Mouse (Mus musculus): Measurements from ENCODE around the gene Ttc25.
"Not testable (repeated sequence)": the region's sequence is repeated elsewhere in the genome, so short reads cannot be mapped to it uniquely, and the experiment has no call there.

Gene Ttc25

DNA sequence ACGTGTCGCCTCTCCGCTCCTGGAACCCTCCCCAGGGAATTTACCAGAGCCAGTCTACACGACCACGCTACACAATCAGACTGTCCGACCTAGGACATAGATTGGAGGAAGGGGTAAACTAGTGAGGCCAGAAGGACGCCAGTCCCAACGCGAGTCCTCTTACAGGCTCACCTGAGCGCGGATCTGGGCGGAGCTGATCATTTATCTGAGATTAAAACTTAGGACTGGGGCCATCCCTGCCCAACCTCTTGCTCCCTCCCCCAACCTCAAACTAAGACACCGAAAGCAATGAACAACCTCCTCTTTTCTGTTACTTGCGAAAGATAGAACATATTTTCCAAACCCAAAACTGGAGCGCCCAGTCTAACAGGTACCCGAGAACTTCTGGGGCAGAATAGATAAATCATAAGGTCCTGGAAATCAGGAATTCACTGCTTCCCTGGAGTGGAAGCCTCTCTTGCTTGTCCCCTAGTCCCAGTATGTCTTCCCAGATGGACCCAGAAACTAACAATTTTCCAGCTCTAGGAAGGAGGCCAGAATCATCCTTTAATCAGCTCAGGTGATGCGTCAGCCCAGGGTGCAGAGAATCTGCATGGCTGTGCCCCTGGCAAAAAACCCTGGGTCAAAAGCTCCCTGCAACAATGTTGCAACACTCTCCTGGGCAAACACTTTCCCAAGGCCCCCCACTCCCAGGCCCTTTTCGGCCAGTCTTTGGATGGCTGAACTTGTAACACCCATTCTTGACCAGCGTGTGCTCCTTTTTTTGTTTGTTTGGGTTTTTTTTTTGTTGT is 16.8 kb upstream of the Ttc25 start:
- DNase-seq (ENCODE audit: extremely low read depth, low read depth), result no peak

DNA sequence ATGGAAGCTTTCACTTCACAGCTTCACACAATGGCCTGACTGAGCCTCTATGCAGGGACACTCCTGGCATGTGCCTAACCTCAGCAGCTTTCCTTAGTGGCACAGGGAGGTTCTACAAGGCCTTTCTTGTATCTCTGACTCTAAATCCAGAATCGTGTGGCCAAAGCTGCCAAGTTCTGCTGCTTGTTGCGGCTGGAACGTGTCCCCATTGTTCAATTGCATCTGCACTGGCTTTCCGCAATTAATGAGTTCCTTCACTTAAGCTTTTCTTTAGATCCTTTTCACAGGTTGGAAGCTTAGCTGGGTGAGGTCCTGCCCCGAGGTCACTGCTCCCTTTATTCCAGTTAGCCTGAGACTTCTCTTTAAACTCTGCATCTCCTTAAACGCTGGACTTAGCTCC is 11.5 kb upstream of the Ttc25 start:
- DNase-seq (ENCODE audit: extremely low read depth, low read depth), result no peak

DNA sequence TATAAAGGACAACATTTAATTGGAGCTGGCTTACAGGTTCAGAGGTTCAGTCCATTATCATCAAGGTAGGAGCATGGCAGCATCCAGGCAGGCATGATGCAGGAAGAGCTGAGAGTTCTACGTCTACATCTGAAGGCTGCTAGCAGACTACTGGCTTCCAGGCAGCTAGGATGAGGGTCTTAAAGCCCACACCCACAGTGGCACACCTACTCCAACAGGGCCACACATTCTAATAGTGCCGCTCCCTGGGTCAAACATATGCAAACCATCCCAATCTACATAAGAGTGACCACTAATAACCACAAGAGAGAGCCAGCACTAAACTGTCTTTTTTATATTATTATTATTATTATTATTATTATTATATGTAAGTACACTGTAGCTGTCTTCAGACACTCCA is 11.0 kb upstream of the Ttc25 start:
- DNase-seq (ENCODE audit: extremely low read depth, low read depth), result not testable (repeated sequence)

DNA sequence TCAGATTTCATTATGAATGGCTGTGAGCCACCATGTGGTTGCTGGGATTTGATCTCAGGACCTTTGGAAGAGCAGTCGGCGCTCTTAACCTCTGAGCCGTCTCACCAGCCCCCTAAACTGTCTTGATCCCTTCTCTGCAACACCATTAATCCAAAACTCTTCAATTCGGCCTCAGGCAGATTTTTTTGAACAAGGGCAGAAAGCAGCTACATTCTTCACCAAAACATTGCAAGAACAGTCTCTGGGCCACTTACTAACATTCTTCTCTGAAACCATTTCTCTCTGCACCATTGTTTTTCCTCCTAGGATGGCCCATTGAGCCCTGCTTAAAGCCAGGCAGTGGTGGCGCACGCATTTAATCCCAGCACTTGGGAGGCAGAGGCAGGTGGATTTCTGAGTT is 10.6 kb upstream of the Ttc25 start:
- not testable (repeated sequence) for DNase-seq (ENCODE audit: extremely low read depth, low read depth)

DNA sequence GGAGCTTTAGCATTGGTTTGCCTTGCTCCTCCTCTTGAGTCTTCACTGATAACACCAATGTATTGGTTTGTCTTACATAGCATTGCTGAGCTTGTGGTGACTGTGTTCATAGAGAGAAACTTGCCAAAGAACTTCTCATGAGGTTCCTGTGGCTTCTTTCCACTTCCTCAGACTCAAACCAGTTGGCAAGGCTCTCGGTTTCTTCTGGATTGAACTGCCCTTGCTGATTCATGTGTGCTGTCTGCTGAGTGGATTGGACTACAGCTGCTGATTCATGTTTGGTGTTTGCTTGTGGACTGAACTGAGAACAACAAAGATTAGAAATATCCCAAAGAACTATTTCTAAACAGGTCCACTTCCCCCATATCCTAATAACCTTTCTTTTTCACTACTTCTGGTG is 9.4 kb upstream of the Ttc25 start:
- DNase-seq (ENCODE audit: extremely low read depth, low read depth), result no peak

DNA sequence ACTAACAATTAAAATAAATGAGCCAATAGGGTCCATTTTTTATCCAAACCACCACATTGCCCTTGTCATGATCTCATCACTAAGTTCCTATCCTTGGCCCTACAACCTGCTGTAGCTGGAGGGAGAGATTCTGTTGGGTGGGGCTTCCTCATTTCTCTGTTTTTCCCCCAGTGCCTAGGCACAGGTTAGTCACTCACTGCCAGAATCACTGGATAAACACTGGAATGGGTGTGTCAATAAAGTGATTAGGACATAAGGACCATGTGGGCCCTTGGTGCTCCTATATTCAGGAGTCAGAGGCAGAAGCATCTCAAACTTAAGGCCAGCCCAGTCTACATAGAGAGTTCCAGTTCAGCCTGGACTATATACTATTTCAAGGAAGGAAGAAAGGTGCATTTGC is 8.9 kb upstream of the Ttc25 start:
- no peak for DNase-seq (ENCODE audit: extremely low read depth, low read depth)

DNA sequence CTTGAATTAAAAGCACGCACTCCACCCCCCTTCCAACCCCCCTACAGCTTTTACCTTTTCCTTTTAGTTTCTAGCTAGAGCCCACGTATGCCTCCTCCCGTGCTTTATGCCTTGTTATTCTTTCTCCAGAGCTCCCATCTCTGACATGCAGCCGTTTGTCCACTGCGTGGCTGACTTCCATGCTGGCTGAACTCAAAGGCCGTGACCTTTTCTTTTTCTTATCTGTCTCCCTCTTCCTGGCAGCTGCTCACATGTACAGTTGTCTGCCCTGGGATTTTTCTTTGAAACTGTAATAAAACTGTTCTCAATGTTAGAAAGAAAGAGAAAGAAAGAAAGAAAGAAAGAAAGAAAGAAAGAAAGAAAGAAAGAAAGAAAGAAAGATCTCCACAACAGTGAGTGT is 4.4 kb upstream of the Ttc25 start:
- no peak for DNase-seq (ENCODE audit: extremely low read depth, low read depth)

DNA sequence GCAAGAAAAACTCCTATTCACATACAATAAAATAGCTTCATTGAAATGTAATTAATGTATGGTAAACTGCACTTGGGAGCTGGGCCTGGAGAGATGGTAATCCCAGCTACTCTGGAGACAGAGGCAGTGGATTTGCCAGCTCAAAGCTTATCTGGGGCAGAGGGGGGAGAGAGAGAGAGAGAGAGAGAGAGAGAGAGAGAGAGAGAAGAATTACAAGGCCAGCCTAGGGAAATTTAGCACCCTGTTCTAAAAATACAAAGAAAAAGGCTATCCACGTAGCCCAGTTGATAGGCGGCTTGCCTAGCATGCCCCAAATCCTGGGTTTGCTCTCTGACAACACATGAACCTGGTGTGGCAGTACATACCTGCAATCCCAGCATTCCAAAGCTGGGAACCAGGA is 3.8 kb upstream of the Ttc25 start:
- no peak for DNase-seq (ENCODE audit: extremely low read depth, low read depth)

DNA sequence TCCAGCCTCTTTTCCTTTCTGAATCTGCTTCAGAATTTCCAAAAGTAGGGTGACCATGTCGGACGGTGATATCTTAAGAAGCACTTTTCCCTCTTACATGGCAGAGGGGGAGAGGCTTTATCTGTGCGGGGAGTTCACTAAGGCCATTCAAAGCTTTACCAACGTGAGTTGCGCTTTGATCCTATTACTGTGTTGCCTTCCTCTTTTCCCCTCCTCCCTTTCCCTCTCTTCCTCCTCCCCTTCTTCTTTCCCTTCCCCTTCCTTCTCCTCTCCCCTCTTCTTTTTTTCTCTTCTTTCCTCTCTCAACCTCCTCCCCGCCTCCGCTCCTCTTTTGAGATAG is 309 bp downstream of the Ttc25 start:
- DNase-seq (ENCODE audit: extremely low read depth, low read depth), result no peak

DNA sequence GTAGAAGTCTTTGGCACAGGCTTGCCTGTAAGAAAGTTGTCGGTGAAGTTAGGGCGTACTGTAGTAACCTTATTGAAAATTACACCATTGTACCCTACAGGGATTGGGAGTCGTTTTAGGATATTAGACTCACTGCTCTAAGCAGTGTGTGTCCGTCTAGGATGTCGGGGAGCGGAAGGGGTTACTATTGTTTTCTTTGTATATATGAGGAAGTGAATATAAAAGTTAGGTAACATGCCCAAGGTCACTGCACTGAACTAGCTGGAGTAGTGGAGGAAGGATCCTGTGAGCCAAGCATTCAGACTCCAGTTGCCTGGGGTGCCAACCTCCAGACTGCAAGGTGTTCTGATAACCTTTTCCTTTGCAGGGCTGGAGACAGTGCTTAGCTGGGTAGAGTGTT is 1.5 kb downstream of the Ttc25 start:
- DNase-seq (ENCODE audit: extremely low read depth, low read depth), result no peak

DNA sequence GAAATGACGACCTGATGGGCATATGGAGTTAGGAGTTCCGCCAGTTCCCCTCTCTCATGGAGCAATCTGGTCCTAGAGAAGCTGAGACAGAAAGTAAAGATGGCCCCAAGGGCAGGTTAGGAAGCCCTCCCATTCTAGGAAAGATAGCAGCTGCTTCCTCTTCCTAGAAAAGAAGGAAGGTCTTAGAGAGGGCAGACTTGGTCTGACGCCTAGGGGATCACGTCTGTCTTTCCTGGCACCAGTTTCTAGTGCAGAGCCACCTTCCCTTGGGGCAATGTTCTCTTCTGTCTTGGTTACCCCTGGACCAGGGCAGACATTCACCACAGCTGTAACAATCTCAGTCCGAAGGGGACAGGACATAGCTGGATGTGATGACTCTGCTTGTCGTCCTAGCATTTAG is 2.7 kb downstream of the Ttc25 start:
- DNase-seq (ENCODE audit: extremely low read depth, low read depth), result no peak

DNA sequence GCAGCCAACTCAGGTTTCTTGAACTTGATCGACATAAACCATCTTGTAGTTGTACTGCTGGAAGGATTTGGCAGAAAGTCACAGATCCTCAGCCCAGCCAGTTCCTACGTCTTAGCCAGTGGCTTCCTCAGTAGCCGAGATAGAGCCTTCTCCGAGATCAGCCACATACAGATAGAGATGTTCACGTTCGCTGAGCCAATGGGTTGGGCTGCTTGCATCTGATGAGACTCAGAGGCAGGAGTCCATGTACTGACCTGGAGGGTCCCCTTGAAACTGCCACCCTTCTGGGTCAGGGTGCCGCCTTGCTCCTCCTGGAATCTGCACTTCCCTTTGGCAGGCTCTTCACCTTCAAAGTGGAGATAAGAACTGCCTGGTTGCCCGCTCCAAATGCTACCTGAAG is 4.1 kb downstream of the Ttc25 start:
- DNase-seq (ENCODE audit: extremely low read depth, low read depth), result no peak

DNA sequence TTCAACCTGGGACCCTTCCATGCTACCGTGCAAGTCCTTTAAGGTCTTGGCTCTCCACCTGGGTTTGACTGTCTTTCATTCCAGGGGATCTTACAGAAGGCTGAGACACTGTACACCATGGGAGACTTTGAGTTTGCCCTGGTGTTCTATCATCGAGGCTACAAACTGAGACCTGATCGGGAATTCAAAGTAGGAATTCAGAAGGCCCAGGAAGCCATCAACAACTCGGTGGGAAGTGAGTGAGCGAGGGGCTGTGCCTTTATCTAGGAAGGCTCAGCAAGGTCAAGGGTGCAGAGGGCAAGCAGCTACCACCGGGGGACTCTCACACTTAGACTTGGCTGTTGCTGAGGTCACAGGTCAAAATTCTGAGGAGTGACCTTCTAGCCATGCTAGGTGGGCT is 4.7 kb downstream of the Ttc25 start:
- no peak for DNase-seq (ENCODE audit: extremely low read depth, low read depth)

DNA sequence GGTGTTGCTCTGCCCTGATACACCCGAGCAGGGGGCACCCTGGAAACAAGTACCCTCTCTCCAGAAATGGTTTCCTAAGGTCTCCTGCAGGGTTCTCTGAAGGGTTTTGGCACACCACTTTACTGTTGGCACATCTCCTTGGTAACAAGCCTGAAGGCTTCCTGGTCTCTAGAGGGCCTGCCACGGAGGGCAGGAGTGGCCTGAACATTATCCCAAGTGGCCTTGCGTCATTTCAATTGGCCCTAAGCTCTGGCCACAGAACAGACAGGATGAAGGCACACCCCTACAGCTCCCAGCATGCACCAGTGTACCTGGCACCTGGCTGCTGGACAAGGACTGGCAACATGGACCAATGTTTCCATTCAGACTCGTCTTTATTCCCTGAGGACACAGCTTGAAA is 7.4 kb downstream of the Ttc25 start:
- DNase-seq (ENCODE audit: extremely low read depth, low read depth), result no peak

DNA sequence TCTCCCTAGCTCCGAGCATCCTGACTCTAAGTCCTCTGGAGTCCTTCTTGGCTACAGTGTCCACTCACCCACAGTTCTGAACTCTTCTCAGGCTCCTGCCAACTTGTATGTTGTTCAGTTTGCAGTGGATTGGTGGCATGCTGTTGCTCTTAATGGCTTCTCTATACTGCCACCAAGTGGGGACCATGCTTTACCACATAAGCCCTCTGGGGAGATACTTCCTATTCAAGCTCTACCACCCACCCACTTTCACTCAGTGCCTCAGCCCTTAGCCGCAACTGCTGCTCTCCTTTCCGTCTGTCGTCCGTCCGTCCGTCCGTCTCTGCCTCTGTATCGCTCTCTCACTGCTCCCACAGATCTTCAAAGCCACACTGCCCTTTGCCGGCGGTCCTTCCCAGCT is 10.2 kb downstream of the Ttc25 start:
- DNase-seq (ENCODE audit: extremely low read depth, low read depth), result peak; percentile 87

DNA sequence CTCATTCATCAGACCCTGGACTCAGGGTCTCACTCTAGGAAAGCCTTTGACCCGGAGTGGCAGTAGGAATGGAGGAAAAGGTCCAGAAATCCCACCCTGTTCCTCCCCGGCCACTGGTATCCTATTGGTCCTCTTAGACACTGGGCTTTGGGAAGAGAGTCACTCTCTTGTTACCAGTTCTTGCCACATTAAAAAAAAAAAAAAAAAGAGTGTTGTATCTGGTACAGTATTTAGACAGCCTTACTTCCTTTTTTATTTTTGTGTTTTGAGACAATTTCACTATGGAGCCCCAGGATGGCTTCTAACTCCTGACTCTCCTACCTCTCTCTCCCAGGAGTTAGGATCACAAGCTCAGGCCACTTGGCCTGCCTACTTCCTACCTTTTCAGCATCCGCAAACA is 12.2 kb downstream of the Ttc25 start:
- no peak for DNase-seq (ENCODE audit: extremely low read depth, low read depth)

DNA sequence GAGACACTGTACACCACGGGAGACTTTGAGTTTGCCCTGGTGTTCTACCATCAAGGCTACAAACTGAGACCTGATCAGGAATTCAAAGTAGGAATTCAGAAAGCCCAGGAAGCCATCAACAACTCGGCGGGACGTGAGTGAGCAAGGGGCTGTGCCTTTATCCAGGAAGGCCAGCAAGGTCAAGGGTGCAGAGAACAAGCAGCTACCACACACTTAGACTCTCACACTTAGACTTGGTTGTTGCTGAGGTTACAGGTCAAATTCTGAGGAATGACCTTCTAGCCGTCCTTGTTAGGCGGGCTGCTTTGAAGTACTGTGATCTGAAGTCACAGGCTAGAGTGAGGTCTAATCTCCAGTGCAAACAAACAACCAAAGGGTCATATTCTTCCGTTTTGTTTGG is 14.1 kb downstream of the Ttc25 start:
- DNase-seq (ENCODE audit: extremely low read depth, low read depth), result no peak

DNA sequence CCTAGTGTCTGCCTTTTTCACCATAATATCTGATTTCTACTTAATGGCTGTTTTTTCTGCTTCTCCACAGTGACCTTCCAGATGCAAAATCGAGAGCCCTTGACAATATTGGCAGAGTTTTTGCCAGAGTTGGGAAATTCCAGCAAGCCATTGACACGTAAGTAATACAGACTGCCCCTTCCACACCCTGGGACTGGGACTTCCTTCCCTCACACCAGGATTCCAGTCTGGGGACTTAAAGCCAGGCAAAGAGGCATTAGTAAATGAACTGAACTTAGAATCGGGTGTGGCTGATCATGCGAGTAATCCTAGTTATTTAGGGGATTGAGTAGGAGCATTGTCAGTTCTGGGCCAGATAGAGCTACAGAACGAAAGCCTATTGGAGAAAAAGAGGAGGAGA is 16.3 kb downstream of the Ttc25 start:
- no peak for DNase-seq (ENCODE audit: extremely low read depth, low read depth)

DNA sequence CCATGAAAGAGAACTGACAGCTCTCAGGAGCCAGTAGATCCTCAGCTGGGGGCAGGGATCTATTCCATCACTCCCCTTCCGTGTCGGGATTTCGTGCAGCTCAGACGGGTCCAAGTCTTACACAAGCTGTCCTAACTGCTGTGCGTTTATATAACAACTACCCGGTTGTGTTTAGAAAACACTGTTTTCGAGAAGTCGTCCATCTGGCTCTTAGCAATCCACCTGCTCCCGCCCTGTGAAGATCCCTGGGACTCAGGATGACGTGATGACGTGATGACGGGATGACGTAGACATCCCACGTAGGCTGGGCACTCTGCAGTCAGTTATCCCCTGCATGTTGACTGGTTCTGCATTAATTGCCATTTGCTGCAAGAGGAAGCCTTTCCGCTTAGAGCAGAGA is 18.9 kb downstream of the Ttc25 start:
- DNase-seq (ENCODE audit: extremely low read depth, low read depth), result no peak

DNA sequence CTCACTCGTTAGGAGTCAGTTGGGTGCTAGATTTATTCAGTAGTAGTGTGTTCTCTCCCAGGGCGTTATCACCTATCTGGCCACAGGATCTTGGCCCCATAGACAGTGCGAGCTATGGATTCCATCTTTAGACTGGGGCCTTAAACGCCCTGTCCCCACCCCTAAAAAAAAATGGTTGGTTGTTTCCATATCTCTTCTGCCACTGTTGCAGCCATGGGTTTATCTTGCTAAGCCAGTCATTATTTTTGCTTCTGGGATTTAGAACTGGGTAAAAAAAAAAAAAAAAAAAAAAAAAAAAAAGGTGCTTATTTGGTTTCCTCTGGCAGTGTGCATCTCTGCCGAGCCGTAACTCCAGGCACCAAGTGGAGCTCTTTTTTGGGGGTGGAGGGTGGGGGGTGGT is 19.3 kb downstream of the Ttc25 start:
- no peak for DNase-seq (ENCODE audit: extremely low read depth, low read depth)

DNA sequence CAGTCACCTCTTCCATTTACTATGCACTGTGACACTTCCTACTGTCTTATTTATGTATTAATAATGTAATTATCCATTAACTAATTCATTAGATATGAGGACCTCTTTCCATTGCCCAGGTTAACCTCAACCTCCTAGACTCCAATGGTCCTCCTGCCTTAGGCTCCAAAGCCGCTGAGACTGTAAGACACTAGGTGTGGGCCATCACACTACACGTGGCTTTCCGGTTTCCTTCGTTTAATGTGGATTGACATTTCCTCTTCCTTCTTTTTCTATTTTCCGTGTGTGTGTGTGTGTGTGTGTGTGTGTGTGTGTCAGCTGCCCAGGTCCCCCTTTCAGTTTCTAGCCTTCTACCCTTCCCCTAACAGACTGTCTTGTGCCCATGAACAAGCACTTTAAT is 21.8 kb downstream of the Ttc25 start:
- no peak for DNase-seq (ENCODE audit: extremely low read depth, low read depth)

DNA sequence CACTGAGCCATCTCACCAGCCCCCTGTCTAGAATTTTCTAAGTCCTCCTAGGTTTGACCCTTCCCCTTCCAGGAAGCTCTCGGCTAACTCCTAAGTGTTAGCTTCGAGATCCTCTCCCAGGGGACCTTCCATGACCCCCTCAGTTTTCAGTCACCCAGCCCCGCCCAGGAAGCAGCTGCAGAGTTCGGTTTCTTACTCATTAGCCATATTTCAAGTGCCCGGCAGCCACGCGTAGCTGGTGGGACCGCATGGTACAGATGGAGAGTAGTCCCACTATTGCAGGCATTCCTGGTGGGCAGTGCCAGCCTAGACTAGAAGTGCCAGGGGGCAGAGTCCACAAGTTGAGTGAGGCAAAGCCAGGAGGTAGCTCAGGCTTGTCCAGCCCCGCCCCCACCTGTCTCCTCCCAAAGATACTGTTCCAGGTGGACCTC is 22.4 kb downstream of the Ttc25 start:
- DNase-seq (ENCODE audit: extremely low read depth, low read depth), result no peak

DNA sequence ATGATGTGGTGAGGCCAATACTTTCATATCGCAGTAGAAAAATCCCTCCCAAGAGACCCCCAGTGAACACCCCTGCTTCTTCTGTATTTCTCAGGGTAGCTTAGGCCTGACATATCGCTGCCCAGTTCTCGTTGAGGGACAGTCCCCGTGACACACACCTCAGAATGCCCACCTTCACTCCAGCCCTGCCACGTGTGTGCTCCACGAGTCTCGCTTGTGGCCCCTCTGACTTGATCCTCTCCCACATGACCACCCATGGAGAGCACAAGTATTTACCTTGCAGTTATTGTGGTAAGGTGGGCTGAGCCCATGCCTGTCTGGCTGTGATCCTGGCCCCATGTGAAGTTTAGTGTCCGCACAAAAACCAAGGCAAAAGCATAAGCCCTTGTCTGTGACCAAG is 23.3 kb downstream of the Ttc25 start:
- DNase-seq (ENCODE audit: extremely low read depth, low read depth), result no peak

DNA sequence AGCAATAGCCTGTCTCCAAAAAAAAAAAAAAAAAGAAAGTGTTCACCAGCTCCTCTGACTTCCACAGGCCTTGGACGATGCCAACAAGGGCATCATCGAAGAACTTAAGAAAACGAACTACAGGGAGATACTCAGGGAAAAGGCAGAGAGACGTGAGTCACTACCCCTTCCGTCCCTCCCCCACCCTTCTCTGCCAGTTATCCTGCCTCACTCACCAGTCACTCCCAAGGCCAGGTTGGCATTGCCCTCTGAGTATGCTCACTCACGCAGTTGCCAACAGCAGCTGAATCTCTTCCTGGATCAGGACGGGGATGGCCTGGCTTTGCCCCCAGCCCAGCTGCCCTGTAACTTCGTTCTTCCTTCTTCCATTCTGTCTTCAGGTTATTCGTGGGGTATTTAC is 24.4 kb downstream of the Ttc25 start:
- DNase-seq (ENCODE audit: extremely low read depth, low read depth), result no peak

Data from MEL-GATA-1-ER (cell line).